Mouse (Mus musculus) cerebellum, postnatal 25 days (tissue): ENCODE measurements around the gene Elane.

Source experiments
- DNase-seq, 2 experiments: peaks; one replicate each; pipeline ENCODE4 v3.0.0; 2021; ENCODE audit warnings: mixed read lengths in 2 of 2

Elane gene

DNA sequence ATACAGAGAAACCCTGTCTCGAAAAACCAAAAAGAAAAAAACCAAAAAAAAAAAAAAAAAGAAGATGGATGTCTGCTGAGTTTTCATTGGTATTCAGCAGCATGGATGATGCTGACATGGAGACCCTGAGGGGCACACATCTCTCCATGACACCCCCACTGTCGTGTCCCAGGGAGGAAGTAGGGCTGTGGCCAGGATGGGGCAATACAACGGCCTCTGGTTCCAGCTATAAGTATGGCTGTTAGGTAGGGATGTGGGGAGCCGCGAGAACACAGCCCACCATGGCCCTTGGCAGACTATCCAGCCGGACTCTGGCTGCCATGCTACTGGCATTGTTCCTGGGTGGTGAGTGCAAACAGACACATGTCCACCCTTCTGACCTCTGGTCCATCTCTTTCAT is at the start of gene Elane:
Gene Elane (plus strand): TSS at position 194 of the 400 bp plus-strand sequence.
- no peak for DNase-seq

DNA sequence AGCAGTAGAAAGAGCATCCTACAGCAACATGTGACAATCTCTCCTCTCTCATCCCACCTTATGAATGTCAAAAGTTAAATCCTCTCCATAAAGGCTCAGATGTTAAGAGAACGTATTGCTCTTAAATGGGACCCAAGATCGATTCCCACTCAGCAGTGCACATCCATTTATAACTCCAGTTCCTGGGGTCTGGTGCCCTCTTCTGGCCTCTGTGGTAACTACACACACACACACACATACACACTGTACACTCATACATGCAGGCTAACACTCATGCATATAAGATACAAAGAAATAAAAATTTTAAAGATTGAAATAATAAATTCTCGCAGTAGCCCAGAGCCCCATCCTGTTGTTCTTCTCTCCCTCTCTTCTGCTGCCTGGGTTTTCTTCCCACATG is 49.1 kb upstream of the Elane start:
- DNase-seq, result no peak

DNA sequence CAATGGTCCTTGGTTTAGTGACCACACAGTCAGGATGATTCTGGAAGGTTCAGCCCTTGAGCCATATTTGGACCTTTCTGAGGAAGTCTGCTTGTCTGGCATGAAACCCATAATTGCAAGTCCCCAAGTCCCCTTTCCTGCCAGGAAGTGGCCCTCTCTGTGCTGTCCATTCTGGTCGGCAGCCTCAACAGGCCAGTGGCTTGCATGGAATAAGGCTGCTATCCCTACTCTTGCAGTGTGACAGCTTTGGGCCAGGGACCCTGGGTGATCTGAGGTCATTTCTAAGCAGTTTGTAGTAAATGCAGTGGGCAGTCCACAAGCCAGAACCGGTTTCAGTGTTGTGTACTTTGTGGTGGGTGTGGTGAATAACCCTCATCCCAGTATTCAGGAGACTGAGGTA is 47.9 kb upstream of the Elane start:
- no peak for DNase-seq

DNA sequence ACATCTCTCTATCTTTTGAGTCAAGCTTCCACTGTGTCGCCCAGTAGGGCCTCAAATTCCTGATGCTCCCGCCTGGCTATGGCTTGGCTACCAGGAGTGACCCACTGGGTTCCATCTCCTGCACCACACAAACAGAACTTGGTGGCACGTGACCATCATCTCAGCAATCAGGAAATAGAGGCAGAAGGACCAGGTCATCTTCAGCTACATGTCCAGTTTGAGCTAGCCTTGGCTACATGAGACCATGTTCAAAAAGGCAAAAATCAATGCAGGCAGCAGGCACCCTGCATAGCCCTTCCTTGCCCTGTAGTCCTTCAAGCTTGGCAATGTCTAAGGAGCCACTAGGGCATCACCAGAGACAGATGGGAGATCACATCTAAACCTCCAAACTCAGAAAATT is 46.0 kb upstream of the Elane start:
- no peak for DNase-seq

DNA sequence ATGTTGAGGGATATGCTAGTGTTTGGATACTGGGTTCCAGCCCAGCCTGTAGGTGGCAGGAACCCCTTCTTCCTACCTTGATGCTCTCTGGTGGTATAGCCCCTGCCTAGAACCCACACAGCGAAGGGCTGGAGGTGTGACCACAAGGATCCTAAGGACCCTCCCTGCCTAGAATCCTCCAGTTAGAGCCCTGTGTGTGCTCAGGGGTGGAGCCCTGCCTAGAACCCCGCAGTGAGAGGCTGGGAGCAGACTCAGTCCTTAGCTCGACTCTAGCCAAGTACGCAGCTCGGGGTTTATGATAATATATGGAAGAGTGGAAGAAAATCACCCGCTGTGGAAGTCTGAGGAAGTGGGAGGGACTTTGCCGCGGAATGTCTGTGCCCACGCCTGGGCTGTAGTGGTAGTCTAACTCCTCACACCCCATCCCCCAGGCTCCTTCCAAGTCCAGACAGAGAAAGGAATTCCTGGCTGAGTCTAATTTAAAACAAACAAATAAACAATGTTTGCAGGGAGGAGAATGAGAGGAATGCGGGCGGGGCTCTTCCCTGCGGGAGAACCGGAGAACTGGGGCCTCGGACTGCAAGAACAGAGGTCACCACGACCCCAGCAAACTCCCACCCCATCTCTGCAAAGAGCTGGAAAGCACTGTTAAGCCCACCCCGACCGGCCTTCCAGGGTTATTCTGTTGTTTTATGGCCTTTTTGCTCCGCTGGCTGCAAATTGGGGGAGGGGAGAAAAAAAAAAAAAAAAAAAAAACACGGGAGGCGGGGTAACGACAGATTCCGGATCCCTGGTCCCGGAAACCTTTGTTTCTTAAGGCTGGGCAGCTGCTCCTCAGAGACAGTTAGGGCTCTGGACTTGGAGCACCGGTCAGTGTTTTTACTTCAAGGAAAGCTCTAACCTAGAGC is 45.1 kb upstream of the Elane start:
- peak; percentile 64 to 70 for DNase-seq

DNA sequence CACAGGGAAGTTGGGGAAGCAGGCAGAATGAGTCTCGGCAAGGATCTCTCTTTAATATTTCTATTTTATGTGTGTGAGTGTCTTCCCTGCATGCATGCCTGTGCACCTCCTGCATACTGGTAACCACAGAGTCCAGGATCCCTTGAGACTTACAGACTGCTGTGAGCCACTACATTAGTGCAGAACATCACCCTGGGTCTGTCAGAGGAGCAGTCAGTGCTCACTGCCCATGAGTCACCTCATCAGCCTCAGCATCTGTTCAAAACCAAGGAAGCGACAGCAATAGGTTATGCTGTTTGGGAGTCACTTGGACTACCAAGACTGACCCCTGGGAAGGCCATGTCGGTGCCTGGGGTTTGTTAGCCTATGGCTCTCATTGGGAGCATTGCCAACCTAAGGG is 43.7 kb upstream of the Elane start:
- no peak for DNase-seq

DNA sequence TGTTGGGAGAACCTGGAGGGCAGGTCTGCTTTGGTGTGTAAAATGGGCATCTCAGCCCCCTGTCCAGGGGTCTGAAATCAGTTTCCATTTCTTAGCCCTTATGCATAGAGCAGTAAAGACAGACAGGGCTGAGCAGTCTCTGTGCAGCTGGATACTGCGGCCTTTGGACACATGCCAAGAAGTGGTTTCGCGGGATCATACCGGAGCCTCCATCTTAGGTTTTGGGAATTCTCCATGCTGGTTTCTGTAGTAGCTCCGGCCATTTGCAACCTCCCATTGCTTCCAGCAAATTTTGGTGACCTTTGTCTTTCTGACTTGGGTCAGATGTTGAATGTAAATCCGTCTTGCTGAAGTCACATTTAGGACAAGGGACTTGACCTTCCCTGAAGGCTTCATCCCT is 42.6 kb upstream of the Elane start:
- DNase-seq, result peak in 1 of 2 experiments; percentile 33

DNA sequence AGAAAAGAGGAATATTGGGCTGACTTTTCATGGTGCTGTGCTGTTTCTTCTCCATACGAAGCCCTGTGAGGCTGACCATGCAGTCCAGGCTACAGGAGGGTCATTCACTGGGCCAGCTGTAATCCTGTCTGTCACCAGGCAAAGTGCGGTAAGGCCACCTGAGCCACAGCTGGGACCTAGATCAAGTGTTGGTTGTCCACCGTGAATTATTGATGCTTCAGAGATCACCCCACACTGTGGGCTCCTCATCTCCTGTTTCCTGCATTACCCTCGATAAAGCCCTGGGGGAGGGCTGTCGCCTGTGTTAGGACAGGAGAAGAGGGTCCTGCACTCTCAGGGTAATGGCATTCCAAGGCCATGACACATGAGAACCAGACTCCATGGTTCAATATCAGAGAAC is 39.5 kb upstream of the Elane start:
- no peak for DNase-seq

DNA sequence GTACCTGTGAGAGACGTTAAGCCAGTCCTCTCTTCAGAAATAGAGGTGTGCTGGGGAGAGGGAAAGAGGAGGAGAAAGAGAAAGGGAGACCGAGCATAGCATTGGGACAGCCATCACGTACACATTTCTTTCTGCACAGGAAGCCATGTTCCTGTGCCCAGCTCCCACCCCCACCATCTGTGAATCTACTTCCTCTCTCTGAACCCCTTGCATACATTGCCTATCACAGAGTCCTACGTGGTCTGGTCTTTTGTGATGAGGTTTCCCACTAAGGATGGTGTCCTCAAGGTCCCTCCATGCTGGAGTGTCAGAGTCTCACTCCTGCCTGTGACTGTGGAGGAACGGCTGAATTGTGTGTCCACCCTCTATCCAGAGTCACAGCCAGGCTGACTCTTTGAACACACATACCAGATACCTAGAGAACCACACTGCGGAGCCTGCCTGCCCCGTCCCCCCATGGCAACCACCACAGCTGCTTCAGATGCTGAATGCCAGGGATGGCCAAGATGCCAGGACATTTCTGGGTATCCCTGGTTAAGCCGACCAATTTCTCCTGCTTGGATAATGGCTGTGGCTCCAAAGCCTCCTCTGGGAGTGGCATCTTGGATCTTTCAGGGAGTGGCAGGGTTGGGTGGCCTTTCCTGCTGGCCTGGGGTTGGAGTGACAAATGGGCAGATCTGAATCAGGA is 36.0 kb upstream of the Elane start:
- DNase-seq, result no peak

DNA sequence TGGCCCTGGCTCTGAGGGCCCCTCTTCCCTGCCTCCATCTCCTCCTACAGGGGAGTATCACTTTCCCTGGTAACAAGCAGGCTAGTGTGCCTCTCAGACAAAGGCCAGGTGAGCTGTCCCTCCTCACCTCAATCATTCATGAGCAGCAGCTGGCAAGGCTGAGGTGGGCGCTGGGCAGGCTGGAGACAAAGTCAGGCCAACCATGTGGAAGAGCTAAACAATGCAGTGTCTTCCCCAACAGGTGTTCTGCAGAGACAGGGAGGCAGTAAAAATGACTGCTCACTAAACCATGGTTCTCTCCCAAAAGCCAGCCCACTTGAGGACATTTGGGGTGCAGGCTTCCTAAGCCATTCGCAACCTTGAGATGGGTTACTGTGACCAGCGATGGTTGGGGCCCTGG is 34.4 kb upstream of the Elane start:
- no peak for DNase-seq

DNA sequence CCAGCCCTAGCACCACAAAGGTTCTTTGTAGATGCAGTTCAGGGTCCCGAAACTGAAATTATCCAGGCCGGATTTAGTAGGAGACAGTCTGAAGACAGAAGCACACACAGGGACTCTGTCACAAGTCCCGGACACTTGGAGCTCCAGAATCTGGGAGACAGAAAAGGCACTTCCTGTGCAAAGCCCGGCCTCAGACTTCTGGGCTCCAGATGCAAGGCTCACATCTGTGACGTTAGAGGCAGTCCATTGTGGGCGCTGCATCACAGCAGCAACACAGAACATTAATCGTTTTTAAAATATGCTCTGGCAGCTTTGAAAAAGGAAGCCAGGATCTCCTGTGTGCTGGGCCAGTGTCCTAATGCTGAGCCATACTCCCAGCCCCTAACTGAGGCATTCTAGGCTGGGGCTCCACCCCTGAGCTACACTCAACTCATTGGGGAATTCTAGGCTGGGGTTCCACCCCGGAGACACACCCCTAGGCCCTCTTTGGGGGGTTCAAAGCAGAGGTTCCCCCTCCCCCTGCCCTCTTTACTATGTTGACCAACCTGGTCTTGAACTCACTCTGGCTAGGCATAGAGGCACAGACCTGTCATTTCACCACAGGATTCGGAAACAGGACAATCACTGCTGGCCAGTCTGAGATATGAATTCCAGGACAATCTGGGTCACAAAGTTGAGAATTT is 33.8 kb upstream of the Elane start:
- DNase-seq, result no peak

DNA sequence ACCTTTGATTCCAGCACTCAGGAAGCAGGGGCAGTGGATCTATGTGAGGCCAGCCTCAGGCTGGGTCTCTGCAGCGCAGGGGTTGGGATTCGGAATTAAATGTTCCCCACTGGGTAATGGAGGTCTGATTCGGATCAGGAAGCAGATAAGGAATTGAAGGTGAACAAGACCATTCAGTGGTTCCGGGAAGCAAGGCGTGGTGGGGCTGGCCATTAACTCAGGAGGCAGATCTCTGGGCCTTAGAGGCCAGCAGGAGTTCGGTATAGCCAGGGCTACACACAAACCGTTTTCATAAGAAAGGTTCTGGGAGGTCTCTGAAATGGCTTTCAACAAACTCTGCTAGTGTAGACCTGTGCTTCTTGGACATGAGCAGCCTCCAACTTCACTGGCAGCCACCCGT is 33.2 kb upstream of the Elane start:
- no peak for DNase-seq

DNA sequence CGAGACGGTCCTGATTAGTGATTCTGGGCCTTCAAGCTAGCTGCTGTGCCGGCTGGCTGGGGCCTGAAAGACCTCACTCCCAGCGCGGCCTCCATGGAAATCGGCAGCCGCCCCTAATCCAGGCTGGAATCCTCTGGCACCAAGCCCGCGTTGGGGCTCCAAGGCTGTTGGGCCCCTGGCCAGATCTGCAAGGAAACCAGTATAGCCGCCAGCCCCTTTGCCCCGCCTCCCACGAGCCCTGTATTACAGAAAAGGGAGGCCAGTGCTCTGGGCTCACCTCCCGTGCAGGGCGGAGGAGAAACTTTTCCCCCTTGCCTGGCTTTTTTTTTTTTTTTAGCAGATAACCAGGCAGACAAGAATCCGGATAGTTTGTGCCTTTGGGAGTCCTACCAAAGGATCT is 32.7 kb upstream of the Elane start:
- DNase-seq, result peak; percentile 85 to 92

DNA sequence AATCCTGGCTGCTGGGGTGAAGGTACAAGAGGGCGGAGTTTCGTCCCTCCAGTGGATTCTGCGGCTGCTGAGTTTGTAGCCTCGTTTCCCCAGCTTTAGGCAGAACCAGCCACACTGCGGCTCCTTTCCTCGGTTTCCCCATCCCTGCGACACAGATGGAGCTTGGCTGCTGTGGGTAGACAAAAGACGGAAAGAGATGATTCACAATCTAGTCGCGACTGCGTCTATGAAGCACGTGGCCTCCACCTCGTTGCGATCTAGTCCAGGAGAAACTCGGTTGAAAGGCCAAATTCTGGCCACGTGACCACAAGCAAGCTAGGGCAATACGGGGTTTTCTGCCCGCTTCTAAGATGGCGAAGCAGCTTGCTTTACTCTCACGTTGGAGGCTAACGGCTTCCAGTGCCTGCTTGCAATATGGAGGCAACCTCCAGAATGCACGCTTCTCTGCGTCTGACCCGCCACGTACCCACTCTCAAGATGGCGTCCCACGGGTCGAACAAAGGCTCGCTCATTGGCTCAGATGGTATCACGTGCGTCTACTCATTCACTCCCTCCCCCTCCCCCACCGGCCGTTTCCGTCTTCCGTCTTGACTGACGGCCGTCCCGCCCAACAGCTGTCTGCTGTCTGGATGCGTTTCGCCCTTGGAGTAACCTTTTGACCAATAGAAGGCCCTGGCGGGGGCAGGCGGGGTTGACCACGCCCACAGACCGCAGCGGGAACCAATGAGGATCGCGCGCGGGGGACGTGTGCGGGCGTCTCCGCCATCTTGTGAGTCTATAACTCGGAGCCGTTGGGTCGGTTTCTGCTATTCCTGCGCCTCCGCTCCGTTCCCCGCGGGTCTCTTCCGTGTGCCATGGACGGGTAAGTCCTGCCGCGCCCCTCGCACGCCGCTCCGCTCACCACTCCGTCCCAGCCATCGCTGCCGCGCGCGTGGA is 31.9 kb upstream of the Elane start, which contains the start of gene Ptbp1:
Gene Ptbp1 (plus strand): TSS at position 568 of the 936 bp plus-strand sequence.
- peak; percentile 99 to 100 for DNase-seq

DNA sequence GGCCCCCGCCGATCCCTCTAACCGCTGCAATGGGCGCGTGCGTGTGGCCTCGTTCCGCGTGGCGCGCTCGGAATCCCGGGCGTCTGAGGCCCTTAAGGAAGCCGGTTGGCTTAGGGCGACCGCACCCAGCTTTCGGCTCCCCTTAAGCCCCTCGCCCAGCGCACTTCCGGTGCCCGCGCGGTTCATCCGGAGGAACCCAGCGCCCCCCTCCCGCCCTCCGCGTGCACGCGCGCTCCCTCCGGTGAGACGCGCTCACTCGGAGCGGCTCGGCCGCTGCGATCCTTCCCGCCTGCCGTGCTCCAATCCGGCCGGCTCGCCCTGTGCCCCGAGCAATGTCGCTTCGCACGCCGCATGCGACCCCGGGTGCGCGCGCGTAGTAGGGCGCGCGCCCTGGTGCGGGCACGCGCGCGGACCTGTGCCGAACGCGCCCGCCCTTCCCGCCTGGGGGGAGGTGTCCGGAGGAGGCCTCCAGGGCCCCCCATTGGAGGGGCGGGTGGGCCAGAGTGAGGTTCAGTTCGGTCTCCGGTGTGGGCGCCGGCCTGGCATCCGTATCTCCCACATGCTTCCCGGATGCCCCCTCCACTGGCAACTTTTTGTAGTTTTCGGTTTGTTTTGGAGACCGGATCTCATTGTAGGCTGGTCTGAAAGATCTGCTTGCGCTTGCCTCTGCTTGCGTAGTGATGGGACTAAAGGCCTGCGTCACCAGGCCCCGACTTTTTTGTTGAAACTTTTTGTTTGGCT is 31.1 kb upstream of the Elane start:
- peak in 1 of 2 experiments; percentile 82 for DNase-seq

DNA sequence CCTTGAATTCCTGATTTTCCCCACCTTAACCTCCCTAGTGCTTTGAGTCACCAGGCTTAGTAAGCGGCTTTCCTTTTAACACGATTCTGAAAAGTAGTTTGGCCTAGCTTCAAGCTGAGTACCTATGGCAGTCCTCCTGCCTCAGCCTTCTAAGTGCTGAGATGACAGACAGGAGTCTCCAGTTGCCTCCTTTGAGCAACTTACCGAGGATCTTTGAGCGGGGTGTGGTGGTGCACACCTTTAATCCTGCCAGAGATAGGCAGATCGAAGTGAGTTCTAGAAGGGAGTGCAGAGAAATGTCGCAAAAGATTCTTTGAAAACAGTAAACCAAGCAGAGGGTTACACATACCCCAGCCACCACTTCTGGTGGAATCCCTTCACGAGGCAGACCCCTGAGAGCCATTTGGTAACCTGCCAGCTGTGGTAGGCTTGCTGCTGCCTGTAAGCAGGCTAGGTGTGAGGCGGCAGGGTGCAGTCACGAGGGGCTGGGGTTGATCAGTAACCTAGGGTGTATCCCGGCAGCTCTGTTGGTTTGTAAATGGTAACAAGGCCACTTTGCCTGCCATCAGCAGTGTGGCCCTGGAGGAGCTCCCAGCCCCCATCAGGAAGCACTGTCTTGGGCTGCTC is 30.4 kb upstream of the Elane start:
- peak; percentile 44 to 53 for DNase-seq

DNA sequence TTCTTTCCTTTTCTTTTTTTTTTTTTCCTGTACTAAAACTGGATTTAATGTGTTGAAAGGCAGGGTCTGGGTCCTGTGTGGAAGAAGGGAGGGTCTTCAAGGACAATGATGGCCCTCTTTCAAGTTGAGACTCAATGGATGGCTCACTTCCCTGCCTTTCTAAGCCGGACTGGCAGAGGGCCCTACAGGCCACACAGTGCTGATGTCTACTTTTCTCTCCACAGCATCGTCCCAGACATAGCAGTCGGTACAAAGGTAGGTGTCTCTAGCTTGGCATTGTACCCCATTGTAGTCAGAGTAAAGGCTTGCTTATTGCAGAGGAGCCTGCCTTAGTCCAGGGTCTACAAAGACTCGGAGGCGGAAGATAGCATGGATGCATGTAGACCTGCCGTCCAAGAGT is 29.8 kb upstream of the Elane start:
- no peak for DNase-seq

DNA sequence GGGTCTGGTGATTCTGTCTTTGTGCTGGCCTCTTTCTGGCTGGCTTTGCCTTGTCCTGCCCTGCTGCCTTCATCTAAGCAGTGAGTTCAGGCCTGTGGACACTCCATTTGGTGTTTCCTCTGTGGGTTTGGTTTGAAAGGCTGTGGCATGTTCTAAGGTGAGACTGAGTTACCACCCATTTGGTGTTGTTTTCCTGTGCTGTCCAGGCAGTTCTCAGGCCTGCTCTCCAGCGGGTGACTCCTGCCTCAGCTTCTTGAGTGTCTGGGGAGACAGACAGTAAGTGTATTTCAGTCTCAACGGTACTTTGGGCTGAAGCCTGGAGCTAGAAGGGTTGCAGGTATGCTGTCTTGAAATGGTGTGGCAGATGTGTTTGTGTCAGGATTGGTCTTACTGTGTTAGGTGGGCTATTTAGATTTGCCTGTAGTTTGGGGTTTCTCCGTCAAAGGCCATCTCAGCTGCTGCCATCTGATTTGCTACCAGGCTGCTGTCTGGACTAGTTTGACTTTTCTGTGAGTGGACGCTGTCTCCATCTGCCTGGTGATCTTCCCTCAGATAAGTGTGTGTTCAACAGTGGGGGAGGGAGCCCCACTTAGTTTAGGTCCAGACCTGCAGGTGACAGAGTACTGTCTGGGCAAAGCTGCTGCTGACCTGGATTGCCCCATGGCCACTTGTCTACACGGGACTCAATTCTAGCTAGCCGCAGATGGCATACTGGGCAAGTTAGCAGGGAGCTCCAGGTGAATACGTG is 29.2 kb upstream of the Elane start:
- no peak for DNase-seq

DNA sequence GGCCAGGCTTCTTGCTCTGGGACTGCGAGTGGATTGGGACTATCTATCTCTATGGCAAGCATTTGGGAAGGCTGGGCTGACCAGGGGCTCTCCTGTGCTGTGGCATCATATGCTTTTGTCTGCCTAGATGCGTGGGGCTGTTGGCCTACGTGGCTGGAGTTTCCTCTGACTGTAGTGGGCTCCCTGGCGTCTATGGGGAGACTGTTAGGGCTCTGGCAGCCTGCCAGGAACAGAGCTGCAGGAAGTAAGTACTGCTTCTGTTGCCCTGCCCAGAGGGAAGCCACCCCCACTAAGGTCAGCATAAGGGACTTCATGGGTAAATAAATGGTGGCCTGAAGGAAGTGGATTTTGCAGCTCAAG is 28.6 kb upstream of the Elane start:
- peak; percentile 55 to 65 for DNase-seq

DNA sequence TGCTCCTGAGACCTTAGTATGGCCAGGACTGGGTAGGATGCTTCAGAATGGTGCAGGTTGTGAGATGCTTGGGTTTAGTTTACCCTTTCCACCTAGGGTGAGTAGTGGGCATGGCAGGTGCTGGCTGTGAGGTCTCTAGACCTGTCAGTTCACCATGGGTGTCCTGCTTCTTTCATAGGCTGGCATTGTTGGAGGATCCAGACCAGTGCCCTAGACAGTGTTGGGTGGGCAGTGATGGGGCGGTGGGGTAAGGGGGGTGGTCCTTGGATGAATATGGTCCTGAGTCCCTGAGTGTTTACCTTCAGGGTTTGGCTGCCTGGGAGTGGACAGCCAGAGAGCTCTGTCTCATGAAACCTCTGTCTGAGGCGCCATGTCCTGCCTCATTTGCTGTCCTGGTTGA is 28.2 kb upstream of the Elane start:
- DNase-seq, result no peak
